Mouse (Mus musculus) stomach, embryonic 14.5 days (tissue): ENCODE results near the gene Cfap299. TPM values are rescaled to one million over a fixed set of nuclear protein-coding genes. Genes with fewer than 3 reads are reported as not detected.
"Not testable (repeated sequence)": the region's sequence is repeated elsewhere in the genome, so short reads cannot be mapped to it uniquely, and the experiment has no call there.

Source experiments
- ATAC-seq: fragments of 200-750 bp; cut with Nextera tagmentation; 2 replicates; pipeline ENCODE4 v1.8.0; 2017; ENCODE audit warnings: low read depth, moderate TSS enrichment; ENCODE audit not compliant: insufficient number of reproducible peaks, insufficient read depth, low FRiP score
- H3K27ac ChIP-seq: fragments of 300-500 bp; sonication (generic); 2 replicates; pipeline ENCODE4 v1.5.1; 2014; ENCODE audit warnings: mild to moderate bottlenecking, low read length, moderate library complexity, mixed read lengths
- H3K27me3 ChIP-seq: fragments of 300-500 bp; sonication (generic); 2 replicates; pipeline ENCODE4 v1.6.1; 2014; ENCODE audit warnings: low read length, control low read depth, mixed read lengths; ENCODE audit not compliant: control insufficient read depth, insufficient read depth
- H3K36me3 ChIP-seq: fragments of 300-500 bp; sonication (generic); 2 replicates; pipeline ENCODE4 v1.6.1; 2014; ENCODE audit warnings: mild to moderate bottlenecking, control low read depth, low read length, moderate library complexity, mixed read lengths; ENCODE audit not compliant: control insufficient read depth, insufficient read depth
- H3K4me1 ChIP-seq: fragments of 300-500 bp; sonication (generic); 2 replicates; pipeline ENCODE4 v1.6.1; 2014; ENCODE audit warnings: low read length, control low read depth, mixed read lengths; ENCODE audit not compliant: control insufficient read depth, insufficient read depth
- H3K4me2 ChIP-seq: fragments of 300-500 bp; sonication (generic); replicated peaks from 2 replicates; pipeline ENCODE4 v1.6.1; 2014; ENCODE audit warnings: low read depth, low read length, control low read depth
- H3K4me3 ChIP-seq: fragments of 300-500 bp; sonication (generic); 2 replicates; pipeline ENCODE4 v1.5.1; 2014; ENCODE audit warnings: low read depth, low read length, control low read depth
- H3K9ac ChIP-seq: fragments of 300-500 bp; sonication (generic); replicated peaks from 2 replicates; pipeline ENCODE4 v1.6.1; 2014; ENCODE audit warnings: low read depth, mild to moderate bottlenecking, control low read depth, low read length, moderate library complexity, mixed read lengths
- H3K9me3 ChIP-seq: fragments of 300-500 bp; sonication (generic); 2 replicates; pipeline ENCODE4 v1.6.1; 2016; ENCODE audit warnings: low read depth, low read length, control low read depth; ENCODE audit not compliant: control insufficient read depth
- WGBS: fragments of 180-500 bp; shearing (Covaris S2); extraction: QIAGEN DNeasy Blood & Tissue Kit; methylation state at CpG from one replicate; pipeline ENCODE4 v1.1.7; 2014; 5-methylcytosine and 5-hydroxymethylcytosine counted together
- polyA plus RNA-seq: library from polyadenylated mRNA; unstranded; fragments of >200 nt; fragmentation: Nextera tagmentation; extraction: Ambion mirVana; gene quantifications from 2 replicates; pipeline ENCODE4 v1.2.1, GENCODE M21; 2014

Gene Cfap299
- polyA plus RNA-seq, 1 experiment from 2014 or later = 0.59 TPM

DNA sequence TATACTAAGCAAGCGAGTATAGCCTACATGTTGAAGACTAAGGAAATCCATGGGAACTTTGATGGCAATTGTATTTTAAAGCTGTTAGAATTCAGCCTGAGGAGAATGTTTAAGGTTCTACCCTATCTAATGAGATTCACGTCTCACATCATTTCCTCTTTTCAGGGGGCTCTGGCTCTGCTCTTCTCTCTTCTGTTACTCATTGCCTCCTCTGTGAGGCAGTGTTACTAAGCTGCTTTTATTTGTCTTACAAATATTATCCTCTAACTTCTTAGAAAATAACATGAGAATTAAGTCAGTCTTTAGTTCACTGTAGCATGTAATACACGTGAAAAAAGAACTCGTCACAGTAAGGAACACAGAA is 246.3 kb downstream of the Cfap299 start:
- no peak overlapping the region for H3K9ac ChIP-seq
- no peaks in the 10 kb centered on the region for H3K9me3 ChIP-seq
- 70% methylated on average over 4 of the region's 4 CpGs for WGBS
- no peak for ATAC-seq
- H3K4me1 ChIP-seq = no peaks in the 10 kb centered on the region; the same call in 1 of the 2 replicates
- no peak overlapping the region for H3K4me3 ChIP-seq
- no peaks in the 10 kb centered on the region for H3K27me3 ChIP-seq
- no peak overlapping the region for H3K27ac ChIP-seq
- no peaks in the 10 kb centered on the region for H3K36me3 ChIP-seq
- H3K4me2 ChIP-seq = no peak overlapping the region

DNA sequence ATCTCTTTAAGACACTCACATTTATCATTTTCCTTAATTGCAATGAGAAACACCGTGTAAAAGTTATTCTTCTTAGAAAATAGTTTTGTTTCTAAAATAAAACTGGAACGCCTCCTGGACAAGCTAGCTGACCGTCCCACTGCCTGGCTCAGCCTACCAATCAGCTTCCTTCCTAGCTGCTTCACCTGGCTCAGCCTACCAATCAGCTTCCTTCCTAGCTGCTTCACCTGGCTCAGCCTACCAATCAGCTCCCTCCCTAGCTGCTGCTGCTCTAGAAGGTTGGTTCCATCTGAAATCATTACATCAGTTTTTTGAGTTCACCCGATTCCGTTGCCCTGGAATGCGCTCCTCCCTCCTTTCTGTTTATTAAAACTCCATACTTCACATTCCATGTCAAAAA is 247.4 kb downstream of the Cfap299 start:
- WGBS = 37% methylated on average over 6 of the region's 6 CpGs
- H3K36me3 ChIP-seq, H3K27me3 ChIP-seq, H3K4me2 ChIP-seq, H3K9ac ChIP-seq, H3K27ac ChIP-seq, H3K9me3 ChIP-seq, H3K4me3 ChIP-seq, H3K4me1 ChIP-seq: not testable (repeated sequence)
- ATAC-seq = 0 out of 2 replicates have a peak, but pooled peaks have one; percentile 33

DNA sequence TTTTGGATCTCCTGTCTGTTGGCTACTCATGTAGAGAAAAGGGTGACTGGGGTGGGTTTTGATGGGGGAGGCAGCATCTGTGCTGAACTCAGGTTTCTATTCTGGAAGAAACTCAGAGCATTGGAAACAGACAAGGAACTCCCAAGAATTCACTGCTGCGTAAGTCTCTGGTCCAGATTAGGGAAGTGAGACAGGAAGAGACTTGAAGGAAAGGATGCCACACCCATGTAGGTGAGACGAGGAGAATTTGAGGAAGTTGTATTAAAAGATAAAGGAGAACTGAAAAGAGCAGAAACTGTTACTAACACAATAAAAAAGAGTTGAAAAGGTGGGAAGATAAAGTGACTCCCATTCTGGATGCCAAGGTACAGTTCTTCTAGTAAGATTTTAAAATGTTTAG is 249.3 kb downstream of the Cfap299 start:
- 71% methylated on average over 2 of the region's 2 CpGs for WGBS
- no peak overlapping the region for H3K4me2 ChIP-seq

DNA sequence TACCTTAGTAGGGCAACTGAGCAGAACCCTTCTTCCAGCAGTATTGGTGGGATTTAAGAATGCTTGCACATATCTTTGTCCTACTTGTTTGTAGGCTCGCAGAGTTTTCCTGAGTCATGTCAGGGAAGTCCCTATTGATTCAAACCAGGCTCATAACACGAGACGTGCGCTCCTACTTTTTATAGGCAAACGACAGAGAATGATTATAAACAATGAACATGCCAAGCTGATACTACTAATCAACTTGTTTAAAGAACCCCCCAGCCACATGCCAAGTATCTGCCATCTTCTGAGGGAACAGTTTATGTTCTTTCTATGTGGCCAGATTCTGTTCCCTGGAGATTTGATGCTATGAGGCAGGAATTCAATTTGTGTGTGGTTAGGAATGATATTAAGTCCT is 251.7 kb downstream of the Cfap299 start:
- no peak overlapping the region for H3K27ac ChIP-seq

More for the DNA sequence above, 249.3 kb downstream of the Cfap299 start:
- no peaks in the 10 kb centered on the region for H3K36me3 ChIP-seq
- no peaks in the 10 kb centered on the region for H3K27me3 ChIP-seq
- H3K9ac ChIP-seq = no peak overlapping the region
- no peaks in the 10 kb centered on the region; the same call in 1 of the 2 replicates for H3K4me1 ChIP-seq
- ATAC-seq = no peak
- no peak overlapping the region for H3K4me3 ChIP-seq
- H3K27ac ChIP-seq = no peak overlapping the region
- no peaks in the 10 kb centered on the region for H3K9me3 ChIP-seq

DNA sequence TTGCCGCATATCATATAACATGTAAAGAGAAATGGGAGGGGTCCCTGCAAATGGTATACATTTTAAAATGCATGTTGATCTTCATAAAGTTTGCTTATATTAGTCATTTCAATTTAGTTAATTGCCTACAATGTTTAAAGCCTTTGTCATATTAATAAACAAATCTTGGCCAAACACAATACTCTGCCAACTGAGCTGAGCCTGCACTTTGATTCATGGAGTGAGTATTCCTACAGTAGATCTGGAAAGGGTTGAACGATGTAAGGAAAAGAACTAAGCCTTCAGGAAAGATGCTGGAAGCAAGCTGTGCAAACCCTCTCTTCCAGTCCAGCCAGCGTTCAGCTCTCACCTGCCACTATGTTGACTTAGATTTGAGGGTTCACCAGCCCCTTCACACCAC is 252.9 kb downstream of the Cfap299 start:
- H3K9ac ChIP-seq = no peak overlapping the region
- no peaks in the 10 kb centered on the region for H3K9me3 ChIP-seq
- 47% methylated on average over 3 of the region's 3 CpGs for WGBS
- no peak overlapping the region; the same call in 1 of the 2 replicates for H3K27ac ChIP-seq
- no peak overlapping the region for H3K4me2 ChIP-seq
- H3K36me3 ChIP-seq = no peaks in the 10 kb centered on the region
- no peak overlapping the region for H3K4me3 ChIP-seq
- ATAC-seq = no peak
- H3K4me1 ChIP-seq = no peaks in the 10 kb centered on the region; the same call in 1 of the 2 replicates
- no peaks in the 10 kb centered on the region for H3K27me3 ChIP-seq

More for the DNA sequence above, 251.7 kb downstream of the Cfap299 start:
- H3K27me3 ChIP-seq = no peaks in the 10 kb centered on the region
- no peak for ATAC-seq
- H3K9me3 ChIP-seq = no peaks in the 10 kb centered on the region
- H3K36me3 ChIP-seq = no peaks in the 10 kb centered on the region
- H3K4me1 ChIP-seq = no peaks in the 10 kb centered on the region; the same call in 1 of the 2 replicates
- 26% methylated on average over 5 of the region's 5 CpGs for WGBS
- H3K4me3 ChIP-seq = no peak overlapping the region
- H3K4me2 ChIP-seq = no peak overlapping the region
- H3K9ac ChIP-seq = no peak overlapping the region

DNA sequence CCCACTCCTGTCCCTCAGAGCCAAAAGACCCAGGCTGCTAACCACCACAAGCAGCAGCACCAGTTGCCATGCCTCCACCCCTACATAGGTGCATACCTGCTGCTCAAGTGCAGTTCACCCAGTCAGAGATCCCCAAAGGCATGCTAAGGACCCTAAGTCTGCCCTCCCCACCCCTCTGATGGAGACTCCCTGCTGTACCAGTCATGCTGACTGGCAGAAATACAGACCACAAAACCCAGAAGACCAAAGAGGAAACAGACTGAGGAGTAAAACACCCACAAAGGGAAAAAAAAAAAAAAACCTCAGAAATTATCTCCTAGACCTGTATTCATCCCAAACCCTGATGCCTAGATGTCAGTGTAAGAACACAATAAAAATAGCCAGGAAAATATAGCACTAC is 256.8 kb downstream of the Cfap299 start:
- H3K27me3 ChIP-seq = no peaks in the 10 kb centered on the region
- no peak for ATAC-seq
- no peak overlapping the region for H3K9ac ChIP-seq
- no peak overlapping the region for H3K27ac ChIP-seq
- H3K9me3 ChIP-seq = no peaks in the 10 kb centered on the region
- no peak overlapping the region for H3K4me3 ChIP-seq
- H3K4me2 ChIP-seq = no peak overlapping the region
- no peaks in the 10 kb centered on the region for H3K4me1 ChIP-seq
- no peaks in the 10 kb centered on the region for H3K36me3 ChIP-seq

DNA sequence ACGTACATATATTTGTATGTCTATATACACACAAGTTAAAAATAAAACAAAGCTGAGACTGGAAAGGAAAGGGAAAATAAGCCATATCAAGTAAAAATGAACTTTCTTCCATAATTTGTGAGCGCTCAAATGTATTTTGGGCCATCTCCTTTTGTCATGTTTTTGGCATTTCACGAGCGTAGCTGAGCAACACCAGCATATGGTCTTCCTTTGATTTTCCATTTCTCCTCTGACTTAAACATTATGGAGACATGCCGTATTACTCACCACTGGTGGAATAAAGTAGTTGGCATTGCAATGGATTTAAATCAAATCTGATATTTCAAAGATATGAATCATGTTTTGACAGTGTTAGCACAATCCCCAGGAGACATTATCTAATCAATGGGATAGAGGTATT is 284.4 kb downstream of the Cfap299 start:
- WGBS = 93% methylated on average over 5 of the region's 5 CpGs
- Histone ChIP-seq H3K4me2 (no peak overlapping the region), H3K9ac (no peak overlapping the region), H3K4me1 (no peaks in the 10 kb centered on the region), H3K27ac (no peak overlapping the region), H3K27me3 (no peaks in the 10 kb centered on the region), H3K4me3 (no peak overlapping the region), H3K9me3 (no peaks in the 10 kb centered on the region), H3K36me3 (no peaks in the 10 kb centered on the region)
- ATAC-seq = no peak

DNA sequence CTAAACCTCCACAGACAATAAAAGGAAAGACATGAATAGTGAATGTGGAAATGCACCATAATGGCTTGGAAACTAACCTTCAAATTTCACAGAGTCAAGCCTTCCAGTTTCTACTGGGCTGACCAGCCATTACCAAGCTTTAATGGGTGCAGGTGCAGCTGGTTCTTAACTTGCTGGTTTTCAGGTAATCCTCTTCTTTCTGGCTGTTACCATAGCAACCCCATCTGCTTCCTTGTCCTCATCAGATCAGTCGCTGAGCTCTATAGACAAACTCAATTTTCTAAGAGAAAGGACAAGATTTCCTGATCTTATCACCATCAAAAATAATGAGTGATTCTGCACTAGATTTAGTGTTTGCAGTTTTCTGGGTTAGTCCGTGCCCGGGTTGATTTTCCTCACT is 287.8 kb downstream of the Cfap299 start:
- H3K27me3 ChIP-seq = no peaks in the 10 kb centered on the region
- H3K9me3 ChIP-seq = no peaks in the 10 kb centered on the region
- H3K9ac ChIP-seq = no peak overlapping the region
- ATAC-seq = no peak
- no peak overlapping the region for H3K4me3 ChIP-seq
- no peaks in the 10 kb centered on the region for H3K36me3 ChIP-seq
- no peak overlapping the region for H3K27ac ChIP-seq
- H3K4me2 ChIP-seq = no peak overlapping the region
- no peaks in the 10 kb centered on the region for H3K4me1 ChIP-seq
- 65% methylated on average over 3 of the region's 3 CpGs for WGBS

DNA sequence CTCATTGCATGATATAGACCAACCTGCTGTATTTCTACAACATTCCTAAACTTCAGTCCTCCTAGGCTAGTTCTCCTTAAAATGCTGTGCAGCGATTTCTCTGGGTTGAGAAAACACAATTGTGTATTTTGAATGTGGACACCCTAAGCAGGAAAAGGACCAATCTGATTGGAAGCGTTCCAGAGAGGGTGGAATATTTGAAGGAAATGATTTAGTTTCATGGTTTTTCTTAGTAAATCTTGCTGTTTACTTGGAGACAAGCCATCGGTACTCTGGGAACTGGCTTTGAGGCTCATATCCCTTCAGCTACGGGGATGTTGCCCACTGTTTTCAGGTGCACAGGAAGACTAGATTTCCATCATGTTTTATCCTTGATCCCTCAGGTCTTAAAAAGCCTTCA is 288.3 kb downstream of the Cfap299 start:
- no peak overlapping the region for H3K4me2 ChIP-seq
- H3K27me3 ChIP-seq = no peaks in the 10 kb centered on the region
- no peak overlapping the region for H3K9ac ChIP-seq
- no peak overlapping the region for H3K4me3 ChIP-seq
- no peak overlapping the region for H3K27ac ChIP-seq
- no peak for ATAC-seq
- 77% methylated on average over 4 of the region's 4 CpGs for WGBS
- no peaks in the 10 kb centered on the region for H3K9me3 ChIP-seq
- no peaks in the 10 kb centered on the region for H3K36me3 ChIP-seq
- H3K4me1 ChIP-seq = no peaks in the 10 kb centered on the region
